Mouse (Mus musculus) midbrain, postnatal 0 days (tissue): Measurements from ENCODE around the gene Gnpnat1. TPM values are rescaled to one million over a fixed set of nuclear protein-coding genes. Genes with fewer than 3 reads are reported as not detected.

Experiments
- ATAC-seq: fragments of 200-750 bp; cut with Nextera tagmentation; 2 replicates; pipeline ENCODE4 v1.8.0; 2017; ENCODE audit warnings: moderate number of reproducible peaks, mild to moderate bottlenecking, moderate TSS enrichment, moderate library complexity; ENCODE audit not compliant: low FRiP score
- DNase-seq: peaks from one replicate; pipeline ENCODE4 v3.0.0-alpha.2; 2015; ENCODE audit warnings: low spot score
- H3K27ac ChIP-seq: fragments of 300-500 bp; sonication (generic); 2 replicates; pipeline ENCODE4 v1.5.1; 2014; ENCODE audit warnings: low read depth, mild to moderate bottlenecking, low read length, mixed read lengths
- H3K27me3 ChIP-seq: fragments of 300-500 bp; sonication (generic); 2 replicates; pipeline ENCODE4 v1.6.1; 2014; ENCODE audit warnings: low read length, control low read depth, mixed read lengths; ENCODE audit not compliant: insufficient read depth
- H3K36me3 ChIP-seq: fragments of 300-500 bp; sonication (generic); 2 replicates; pipeline ENCODE4 v1.6.1; 2014; ENCODE audit warnings: low read length, control low read depth, mixed read lengths; ENCODE audit not compliant: insufficient read depth
- H3K4me1 ChIP-seq: fragments of 300-500 bp; sonication (generic); 2 replicates; pipeline ENCODE4 v1.6.1; 2014; ENCODE audit warnings: mild to moderate bottlenecking, control low read depth, antibody characterized with exemption, low read length, mixed read lengths; ENCODE audit not compliant: insufficient read depth
- H3K4me2 ChIP-seq: fragments of 300-500 bp; sonication (generic); 2 replicates; pipeline ENCODE4 v1.6.1; 2014; ENCODE audit warnings: low read depth, mild to moderate bottlenecking, low read length, mixed read lengths; ENCODE audit not compliant: poor library complexity, severe bottlenecking
- H3K4me3 ChIP-seq: fragments of 300-500 bp; sonication (generic); 2 replicates; pipeline ENCODE4 v1.5.1; 2014; ENCODE audit warnings: low read depth, mild to moderate bottlenecking, low read length, moderate library complexity
- H3K9ac ChIP-seq: fragments of 300-500 bp; sonication (generic); replicated peaks from 2 replicates; pipeline ENCODE4 v1.6.1; 2014; ENCODE audit warnings: mild to moderate bottlenecking, low read length, moderate library complexity, mixed read lengths; ENCODE audit not compliant: poor library complexity, severe bottlenecking
- H3K9me3 ChIP-seq: fragments of 300-500 bp; sonication (generic); 2 replicates; pipeline ENCODE4 v1.6.1; 2016; ENCODE audit warnings: low read length, control low read depth
- CTCF ChIP-seq: IDR thresholded peaks from 2 replicates; pipeline ENCODE4 v1.5.1; 2016; ENCODE audit warnings: antibody characterized with exemption, mild to moderate bottlenecking
- WGBS: fragments of 180-500 bp; shearing (Covaris S2); extraction: QIAGEN DNeasy Blood & Tissue Kit; methylation state at CpG from one replicate; pipeline ENCODE4 v1.1.7; 2014; 5-methylcytosine and 5-hydroxymethylcytosine counted together
- microRNA-seq: library from miRNA; unstranded; fragments of <30 nt; microRNA quantifications from one replicate; pipeline ENCODE4, GENCODE M21; 2016; ENCODE audit warnings: borderline number of aligned reads
- polyA plus RNA-seq: library from polyadenylated mRNA; unstranded; fragments of >200 nt; fragmentation: Nextera tagmentation; extraction: Ambion mirVana; gene quantifications from 2 replicates; pipeline ENCODE4 v1.2.1, GENCODE M21; 2015
- total RNA-seq: library from RNA; depleted of rRNA; stranded (reverse); fragments of >200 nt; gene quantifications from 2 replicates; pipeline ENCODE4 v1.2.3, GENCODE M21; 2014; rRNA removed

Gnpnat1 gene
- total and polyA plus RNA-seq, 2 experiments from 2014 or later, result 17.6 to 19.1 TPM

GRCm38 (mm10) chr14:45328072-45328713 is 76.5 kb downstream of the Gnpnat1 start:
- WGBS, result 93% methylated on average over 4 of the region's 4 CpGs

More at GRCm38 (mm10) chr14:45328072-45328713, 76.5 kb downstream of the Gnpnat1 start:
- Histone ChIP-seq H3K4me1 (no peaks in the 10 kb centered on the region), H3K4me3 (no peak overlapping the region), H3K4me2 (no peak overlapping the region), H3K27me3 (no peaks in the 10 kb centered on the region), H3K9me3 (no peaks in the 10 kb centered on the region), H3K36me3 (0 out of 2 replicates have a peak, but pooled peaks cover 5% of the 10 kb centered on the region), H3K27ac (no peak overlapping the region), H3K9ac (no peak overlapping the region)
- no peak for DNase-seq
- no peak for ATAC-seq
- TF ChIP-seq CTCF, result no peak

Small RNAs within 50 kb of the gene (microRNA-seq; reads per million reads assigned to microRNA genes)
- not detected for gene Gm25353

Other genes with a start within 250 kb of the Gnpnat1 start
- 57.1 and 57.3 TPM in 2 replicates for gene Gpr137c, start 185.2 kb downstream of the Gnpnat1 start, total RNA-seq
- gene Gpr137c, start 185.2 kb downstream of the Gnpnat1 start, polyA plus RNA-seq, result 13.0 and 15.0 TPM in 2 replicates
- 53.1 and 57.3 TPM in 2 replicates for gene Txndc16, start 184.6 kb downstream of the Gnpnat1 start, total RNA-seq
- gene Txndc16, start 184.6 kb downstream of the Gnpnat1 start, polyA plus RNA-seq, result 31.2 and 34.4 TPM in 2 replicates
- 27.9 and 32.0 TPM in 2 replicates for gene Ero1l, start 86.1 kb downstream of the Gnpnat1 start, total RNA-seq
- gene Ero1l, start 86.1 kb downstream of the Gnpnat1 start, polyA plus RNA-seq, result 18.6 and 21.5 TPM in 2 replicates
- 105 and 128 TPM in 2 replicates for gene Psmc6, start 75.1 kb downstream of the Gnpnat1 start, total RNA-seq
- gene Psmc6, start 75.1 kb downstream of the Gnpnat1 start, polyA plus RNA-seq, result 136 and 139 TPM in 2 replicates
- 24.3 and 26.8 TPM in 2 replicates for gene Styx, start 53.8 kb downstream of the Gnpnat1 start, total RNA-seq
- 64.0 and 72.1 TPM in 2 replicates for gene Styx, start 53.8 kb downstream of the Gnpnat1 start, polyA plus RNA-seq
- 26.4 and 29.0 TPM in 2 replicates for gene Fermt2, start 125.2 kb upstream of the Gnpnat1 start, total RNA-seq
- 66.7 and 70.0 TPM in 2 replicates for gene Fermt2, start 125.2 kb upstream of the Gnpnat1 start, polyA plus RNA-seq